Mouse (Mus musculus): ENCODE measurements at regions not wholly inside any gene's neighbourhood (a gene's known extent, or its start where the extent isn't known, plus 50 kb on each side); places are given as distances from the start of the nearest gene placed in this dataset.
A peak's percentile ranks its signal among the peaks of the same experiment; 100 is the strongest.

DNA sequence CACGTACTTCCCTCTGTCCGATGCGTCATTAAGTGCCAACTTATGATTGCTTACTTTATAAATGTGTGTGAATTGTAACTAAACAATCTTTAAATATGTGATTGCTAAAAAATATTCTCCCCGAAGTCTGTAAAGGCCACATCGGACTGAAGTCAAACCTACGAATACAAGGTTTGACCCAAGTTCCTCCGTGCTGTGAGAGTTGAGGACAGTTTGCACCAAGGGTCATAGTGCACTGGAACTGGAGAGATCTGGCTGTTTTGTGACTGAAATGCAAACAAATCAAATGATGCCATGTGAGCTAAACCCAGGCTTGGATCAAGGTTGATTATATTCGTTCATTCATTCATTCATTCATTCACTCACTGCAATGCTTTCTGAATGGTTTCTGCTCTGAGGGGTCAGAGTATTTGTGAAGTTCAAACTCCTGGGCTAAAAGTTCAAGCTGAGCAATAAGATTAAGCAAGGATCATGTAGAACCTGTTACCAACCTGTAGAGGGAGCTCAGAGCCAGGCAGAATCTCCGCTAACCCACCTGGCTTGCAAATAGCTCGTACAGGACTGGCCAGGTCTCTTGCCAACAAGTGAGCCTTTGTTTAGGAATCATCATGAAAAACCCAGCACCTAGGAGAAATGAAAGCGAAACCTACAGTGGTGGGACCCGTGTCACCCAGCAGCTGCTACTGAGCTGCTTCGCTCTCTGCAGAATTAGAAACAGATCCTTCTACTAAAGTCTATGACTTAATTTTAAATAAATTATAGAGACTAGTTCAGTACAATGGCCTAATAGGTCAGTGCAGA lies 67.9 kb upstream of the Serbp1 start:
- ATAC-seq (ENCODE audit: low FRiP score, low TSS enrichment) (peak; percentile 61; the same call in 1 of the 2 replicates), DNase-seq (peak; percentile 84)
- no peak overlapping the region for H3K27ac ChIP-seq (replicated peaks; ENCODE audit: low read depth, low read length)
- H3K27me3 ChIP-seq (ENCODE audit: control insufficient read depth, insufficient read depth, low read length) = no peaks in the 10 kb centered on the region
- no peak overlapping the region for H3K4me3 ChIP-seq (replicated peaks; ENCODE audit: low read depth, low read length)
- no peaks in the 10 kb centered on the region for H3K9me3 ChIP-seq (ENCODE audit: control insufficient read depth, low read length)
- H3K4me2 ChIP-seq (ENCODE audit: low read length) = no peak overlapping the region
- no peak overlapping the region for H3K9ac ChIP-seq (replicated peaks; ENCODE audit: low read length)
- H3K36me3 ChIP-seq (ENCODE audit: control insufficient read depth, insufficient read depth, low read length) = no peaks in the 10 kb centered on the region
- 54% methylated on average over 13 of the region's 13 CpGs for WGBS
- no peaks in the 10 kb centered on the region for H3K4me1 ChIP-seq (ENCODE audit: control insufficient read depth, insufficient read depth, low read length)

DNA sequence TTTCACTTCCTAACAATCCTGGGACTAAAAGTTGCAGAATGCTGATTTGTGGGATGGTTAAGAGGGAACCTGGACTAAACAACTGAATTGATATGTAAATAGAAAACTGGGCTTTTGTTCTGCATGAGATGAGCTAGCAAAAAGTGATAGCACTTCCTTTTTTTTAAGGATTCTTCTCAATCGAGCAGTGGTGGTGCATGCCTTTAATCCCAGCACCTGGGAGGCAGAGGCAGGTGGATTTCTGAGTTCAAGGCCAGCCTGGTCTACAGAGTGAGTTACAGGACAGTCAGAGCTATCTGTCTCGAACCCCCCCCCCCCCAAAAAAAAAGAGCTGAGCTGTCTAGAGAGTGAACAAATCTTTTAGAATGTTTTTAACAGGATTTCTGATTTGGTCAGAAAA lies 69.2 kb upstream of the Serbp1 start:
- ATAC-seq (ENCODE audit: low FRiP score, low TSS enrichment) = peak; percentile 26; the same call in 1 of the 2 replicates
- 25% methylated on average over 2 of the region's 2 CpGs for WGBS
- H3K4me2 ChIP-seq (ENCODE audit: low read length) = peak overlapping the region; percentile 62
- DNase-seq = no peak
- H3K27ac ChIP-seq (replicated peaks; ENCODE audit: low read depth, low read length) = 0 out of 2 replicates have a peak overlapping the region, but pooled peaks have one; percentile 14
- peak overlapping the region; percentile 46; the same call in 1 of the 2 replicates for H3K9ac ChIP-seq (replicated peaks; ENCODE audit: low read length)
- H3K27me3 ChIP-seq (ENCODE audit: control insufficient read depth, insufficient read depth, low read length) = no peaks in the 10 kb centered on the region
- no peaks in the 10 kb centered on the region for H3K4me1 ChIP-seq (ENCODE audit: control insufficient read depth, insufficient read depth, low read length)
- no peaks in the 10 kb centered on the region for H3K36me3 ChIP-seq (ENCODE audit: control insufficient read depth, insufficient read depth, low read length)
- H3K9me3 ChIP-seq (ENCODE audit: control insufficient read depth, low read length) = no peaks in the 10 kb centered on the region
- peak overlapping the region; percentile 37 for H3K4me3 ChIP-seq (replicated peaks; ENCODE audit: low read depth, low read length)

DNA sequence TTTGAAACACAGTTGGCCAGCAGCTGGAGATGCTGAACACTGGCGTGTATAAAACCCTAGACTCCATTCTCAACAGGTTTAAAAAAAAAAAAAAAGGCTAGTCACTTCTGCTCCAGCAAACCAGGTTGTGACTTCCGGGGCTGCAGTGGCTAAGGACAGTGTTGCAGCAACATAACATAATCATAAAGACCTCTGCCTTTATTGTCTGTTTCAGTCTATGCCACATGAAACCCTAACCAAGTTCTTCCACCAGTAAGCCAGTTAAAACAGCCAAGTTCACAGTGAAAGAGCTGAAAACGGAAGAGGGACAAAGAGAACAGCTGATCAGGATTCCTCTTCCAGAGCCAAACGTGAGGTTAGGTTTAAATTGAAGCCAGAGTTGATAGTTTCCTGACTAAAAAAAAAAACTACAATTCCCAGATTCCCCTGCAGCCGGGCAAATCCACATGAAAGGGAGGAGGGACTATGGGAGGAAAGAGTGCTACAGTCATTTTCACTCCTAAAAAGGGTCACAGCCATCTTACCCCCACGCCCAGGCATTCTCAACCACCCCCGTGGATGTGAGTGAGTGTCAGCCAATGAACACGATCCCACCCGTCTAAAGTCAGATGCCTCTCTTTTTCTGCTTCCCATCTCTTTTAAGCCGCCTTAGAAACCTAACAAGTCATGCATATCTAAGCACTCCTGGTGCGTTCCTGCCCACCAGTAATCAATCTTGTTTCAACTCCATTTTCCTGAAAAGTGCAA lies 69.8 kb upstream of the Serbp1 start:
- Histone ChIP-seq H3K4me1 (ENCODE audit: control insufficient read depth, insufficient read depth, low read length) (no peaks in the 10 kb centered on the region), H3K9me3 (ENCODE audit: control insufficient read depth, low read length) (no peaks in the 10 kb centered on the region), H3K27ac (replicated peaks; ENCODE audit: low read depth, low read length) (peak overlapping the region; percentile 14; the same call in 1 of the 2 replicates), H3K9ac (replicated peaks; ENCODE audit: low read length) (peak overlapping the region; percentile 46), H3K4me2 (ENCODE audit: low read length) (peak overlapping the region; percentile 62), H3K36me3 (ENCODE audit: control insufficient read depth, insufficient read depth, low read length) (no peaks in the 10 kb centered on the region), H3K4me3 (replicated peaks; ENCODE audit: low read depth, low read length) (peak overlapping the region; percentile 37), H3K27me3 (ENCODE audit: control insufficient read depth, insufficient read depth, low read length) (no peaks in the 10 kb centered on the region)
- 12% methylated on average over 11 of the region's 11 CpGs for WGBS
- peak; percentile 82 for ATAC-seq (ENCODE audit: low FRiP score, low TSS enrichment)
- peak; percentile 81 for DNase-seq

DNA sequence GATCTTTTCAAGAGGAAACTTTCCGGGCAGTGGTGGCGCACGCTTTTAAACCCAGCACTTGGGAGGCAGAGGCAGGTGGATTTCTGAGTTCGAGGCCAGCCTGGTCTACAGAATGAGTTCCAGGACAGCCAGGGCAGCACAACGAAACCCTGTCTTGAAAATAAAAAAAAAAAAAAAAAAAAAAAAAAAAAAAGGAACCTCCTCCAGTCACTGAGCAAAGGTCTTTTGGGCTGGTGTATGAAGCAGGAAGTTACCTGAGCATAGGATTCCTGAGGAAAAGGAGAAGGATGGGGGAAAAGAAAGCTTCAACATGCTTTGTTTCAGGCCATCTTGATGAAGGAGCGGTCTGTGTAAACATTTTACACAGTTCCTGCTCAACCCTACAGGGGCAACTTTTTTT lies 72.9 kb upstream of the Serbp1 start:
- Histone ChIP-seq H3K4me1 (ENCODE audit: control insufficient read depth, insufficient read depth, low read length) (no peaks in the 10 kb centered on the region), H3K27ac (replicated peaks; ENCODE audit: low read depth, low read length) (no peak overlapping the region), H3K27me3 (ENCODE audit: control insufficient read depth, insufficient read depth, low read length) (no peaks in the 10 kb centered on the region), H3K36me3 (ENCODE audit: control insufficient read depth, insufficient read depth, low read length) (no peaks in the 10 kb centered on the region), H3K9ac (replicated peaks; ENCODE audit: low read length) (no peak overlapping the region), H3K4me3 (replicated peaks; ENCODE audit: low read depth, low read length) (no peak overlapping the region), H3K4me2 (ENCODE audit: low read length) (no peak overlapping the region), H3K9me3 (ENCODE audit: control insufficient read depth, low read length) (no peaks in the 10 kb centered on the region)
- ATAC-seq (ENCODE audit: low FRiP score, low TSS enrichment) (no peak), DNase-seq (no peak)
- 93% methylated on average over 6 of the region's 6 CpGs for WGBS

DNA sequence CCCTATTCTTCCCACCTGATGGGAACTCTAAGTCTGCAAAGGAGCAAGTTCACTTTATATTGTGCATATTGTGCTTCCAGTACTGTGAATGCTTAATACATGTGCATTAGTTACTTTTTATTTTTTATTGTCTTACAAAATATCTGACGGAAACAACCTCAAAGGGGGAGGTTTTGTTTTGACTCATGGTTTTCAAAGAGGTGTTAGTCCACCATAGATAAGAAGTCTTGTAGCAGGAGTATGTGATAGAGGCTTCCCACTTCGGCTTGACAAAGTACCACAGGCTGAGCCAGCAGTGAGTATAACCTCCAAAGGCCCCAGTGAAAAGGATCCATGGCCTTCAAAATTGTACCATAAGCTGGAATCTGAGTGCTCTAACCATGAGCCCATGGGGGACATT lies 74.0 kb upstream of the Serbp1 start:
- no peaks in the 10 kb centered on the region for H3K36me3 ChIP-seq (ENCODE audit: control insufficient read depth, insufficient read depth, low read length)
- no peak for ATAC-seq (ENCODE audit: low FRiP score, low TSS enrichment)
- WGBS = 82% methylated on average over 2 of the region's 2 CpGs
- no peaks in the 10 kb centered on the region for H3K4me1 ChIP-seq (ENCODE audit: control insufficient read depth, insufficient read depth, low read length)
- H3K27ac ChIP-seq (replicated peaks; ENCODE audit: low read depth, low read length) = no peak overlapping the region
- H3K4me3 ChIP-seq (replicated peaks; ENCODE audit: low read depth, low read length) = no peak overlapping the region
- H3K9me3 ChIP-seq (ENCODE audit: control insufficient read depth, low read length) = no peaks in the 10 kb centered on the region
- no peak overlapping the region for H3K4me2 ChIP-seq (ENCODE audit: low read length)
- no peak overlapping the region for H3K9ac ChIP-seq (replicated peaks; ENCODE audit: low read length)
- DNase-seq = no peak
- H3K27me3 ChIP-seq (ENCODE audit: control insufficient read depth, insufficient read depth, low read length) = no peaks in the 10 kb centered on the region

DNA sequence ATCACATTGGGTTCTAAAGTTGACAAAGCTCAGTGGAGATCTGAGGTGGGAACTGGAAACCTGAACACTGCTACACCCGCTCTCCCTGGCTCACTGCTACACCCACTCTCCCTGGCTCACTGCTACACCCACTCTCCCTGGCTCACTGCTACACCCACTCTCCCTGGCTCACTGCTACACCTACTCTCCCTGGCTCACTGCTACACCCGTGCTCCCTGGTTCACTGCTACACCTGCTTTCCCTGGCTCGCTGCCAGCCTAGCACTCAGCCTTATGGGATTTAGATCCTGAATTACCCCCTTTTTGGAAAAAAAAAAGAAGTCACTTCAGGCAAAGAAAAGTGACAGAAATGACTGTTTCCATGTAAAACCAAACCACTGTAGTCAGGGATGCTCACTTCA lies 75.2 kb upstream of the Serbp1 start:
- H3K36me3 ChIP-seq (ENCODE audit: control insufficient read depth, insufficient read depth, low read length) = no peaks in the 10 kb centered on the region
- ATAC-seq (ENCODE audit: low FRiP score, low TSS enrichment) = no peak
- 76% methylated on average over 3 of the region's 3 CpGs for WGBS
- H3K4me1 ChIP-seq (ENCODE audit: control insufficient read depth, insufficient read depth, low read length) = no peaks in the 10 kb centered on the region
- no peak overlapping the region for H3K27ac ChIP-seq (replicated peaks; ENCODE audit: low read depth, low read length)
- H3K4me3 ChIP-seq (replicated peaks; ENCODE audit: low read depth, low read length) = no peak overlapping the region
- no peaks in the 10 kb centered on the region for H3K27me3 ChIP-seq (ENCODE audit: control insufficient read depth, insufficient read depth, low read length)
- H3K4me2 ChIP-seq (ENCODE audit: low read length) = no peak overlapping the region
- no peak for DNase-seq
- H3K9ac ChIP-seq (replicated peaks; ENCODE audit: low read length) = no peak overlapping the region
- H3K9me3 ChIP-seq (ENCODE audit: control insufficient read depth, low read length) = no peaks in the 10 kb centered on the region

DNA sequence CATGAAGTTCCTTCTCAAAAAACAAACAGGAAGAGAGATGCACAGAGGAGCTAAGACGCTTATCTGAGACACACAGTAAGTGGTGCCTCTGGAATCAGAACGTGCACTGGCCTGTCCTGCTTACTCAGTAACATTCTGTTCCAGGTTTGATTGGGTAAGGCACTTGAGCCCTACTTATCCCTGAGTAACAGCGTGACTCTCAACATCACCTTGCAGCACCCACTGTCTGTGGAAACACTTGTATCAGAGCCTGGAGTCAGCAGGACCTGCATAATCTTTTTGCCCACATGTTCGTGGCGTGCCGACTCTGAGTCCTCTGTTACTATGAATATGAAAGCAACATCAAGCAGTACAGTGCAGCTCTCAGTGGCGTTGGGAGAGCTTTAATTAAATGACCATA lies 76.4 kb upstream of the Serbp1 start:
- H3K4me2 ChIP-seq (ENCODE audit: low read length) = no peak overlapping the region
- no peak overlapping the region for H3K4me3 ChIP-seq (replicated peaks; ENCODE audit: low read depth, low read length)
- H3K9me3 ChIP-seq (ENCODE audit: control insufficient read depth, low read length) = no peaks in the 10 kb centered on the region
- DNase-seq (no peak), ATAC-seq (ENCODE audit: low FRiP score, low TSS enrichment) (no peak)
- no peaks in the 10 kb centered on the region for H3K4me1 ChIP-seq (ENCODE audit: control insufficient read depth, insufficient read depth, low read length)
- H3K9ac ChIP-seq (replicated peaks; ENCODE audit: low read length) = no peak overlapping the region
- no peak overlapping the region for H3K27ac ChIP-seq (replicated peaks; ENCODE audit: low read depth, low read length)
- no peaks in the 10 kb centered on the region for H3K27me3 ChIP-seq (ENCODE audit: control insufficient read depth, insufficient read depth, low read length)
- H3K36me3 ChIP-seq (ENCODE audit: control insufficient read depth, insufficient read depth, low read length) = no peaks in the 10 kb centered on the region
- WGBS = 73% methylated on average over 7 of the region's 7 CpGs

DNA sequence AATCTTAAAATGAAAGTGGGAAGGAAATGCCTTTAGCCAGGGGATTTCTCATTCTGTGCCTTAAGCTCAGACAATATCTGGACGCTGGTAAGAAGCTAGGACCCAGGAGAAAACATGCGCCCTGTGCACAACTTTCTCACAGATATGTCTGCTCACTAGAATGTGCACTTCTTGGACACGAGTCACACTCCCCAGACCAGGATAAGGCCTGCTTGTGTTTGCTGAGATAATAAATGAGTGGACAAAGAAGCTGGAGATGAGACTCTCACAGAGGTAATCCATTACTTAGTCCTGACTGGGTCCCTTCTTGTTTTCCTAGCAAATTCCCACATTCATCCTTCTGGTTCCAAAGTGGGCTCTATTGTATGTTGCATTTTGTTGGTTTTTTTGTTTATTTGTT lies 77.4 kb upstream of the Serbp1 start:
- Histone ChIP-seq H3K4me2 (ENCODE audit: low read length) (no peak overlapping the region), H3K36me3 (ENCODE audit: control insufficient read depth, insufficient read depth, low read length) (no peaks in the 10 kb centered on the region), H3K9ac (replicated peaks; ENCODE audit: low read length) (no peak overlapping the region), H3K4me3 (replicated peaks; ENCODE audit: low read depth, low read length) (no peak overlapping the region), H3K27ac (replicated peaks; ENCODE audit: low read depth, low read length) (no peak overlapping the region), H3K27me3 (ENCODE audit: control insufficient read depth, insufficient read depth, low read length) (no peaks in the 10 kb centered on the region), H3K4me1 (ENCODE audit: control insufficient read depth, insufficient read depth, low read length) (no peaks in the 10 kb centered on the region), H3K9me3 (ENCODE audit: control insufficient read depth, low read length) (no peaks in the 10 kb centered on the region)
- ATAC-seq (ENCODE audit: low FRiP score, low TSS enrichment) (no peak), DNase-seq (no peak)
- 81% methylated on average over 3 of the region's 3 CpGs for WGBS

Data from midbrain, embryonic 14.5 days (tissue).